ENCODE assay signal across 10 mouse cellular contexts in genomic region chr4:26494262-26494661, GRCm38 (mm10).
DNase-seq lines count a peak whose midpoint lies in the region; ATAC-seq and TF ChIP-seq lines count a peak whose summit lies in the region.
"Had no signal": no experiment of that assay in that cellular context is flagged by ENCODE, and none has a peak within 500 bp of the region (broad histone marks: within the 10 kb centered on the region; RNA-seq: fewer than 3 reads in every experiment).

No protein-coding gene starts in this region.

- no peak overlapping the region for H3K4me2 ChIP-seq in CH12.LX (ENCODE audit: insufficient read depth, low read depth, poor library complexity, severe bottlenecking)
- no peak overlapping the region for H3K4me2 ChIP-seq in neural tube, embryonic 15.5 days
- H3K4me2 ChIP-seq: liver, embryonic 13.5 days had no signal

- intact Hi-C loops in gastrocnemius, adult 2 months (cut with DNase I) = loop anchor here (10.0 kb wide), 1 partner anchor 249 kb away; no protein-coding TSS in a partner anchor

- no peak overlapping the region for H3K4me3 ChIP-seq in gastrocnemius, adult 2 months
- H3K4me3 ChIP-seq in CH12.LX (replicated peaks in 1 of 3; ENCODE audit: low read depth in 2 of 3, low read length in 2 of 3, poor library complexity in 1 of 3) = no peak overlapping the region
- no peak overlapping the region for H3K4me3 ChIP-seq in neural tube, embryonic 15.5 days (replicated peaks)
- H3K4me3 ChIP-seq: liver, embryonic 13.5 days had no signal

- in situ Hi-C loops in CH12.LX (cut with MboI; ENCODE audit: low pct_ligation_motif_present, low pct_unique_long_range_greater_than_20kb, low sequenced_read_pairs) = loop anchor here (25.0 kb wide), 1 partner anchor 257 kb away; no protein-coding TSS in a partner anchor

- TF ChIP-seq RAD21 in CH12.LX (IDR thresholded peaks at IDR 0.05; ENCODE audit: low read depth, low read length) = peak; percentile 78

- no peak for TF ChIP-seq EP300 in CH12.LX (IDR thresholded peaks at IDR 0.05; ENCODE audit: low read length)

- peak; percentile 55 for TF ChIP-seq CTCF in gastrocnemius, adult 2 months (IDR thresholded peaks at IDR 0.05)
- TF ChIP-seq CTCF in CH12.LX (conservative IDR thresholded peaks at IDR 0.05 in 1 of 2, IDR thresholded peaks at IDR 0.05 in 1 of 2; ENCODE audit: low read depth in 2 of 2, low read length in 2 of 2) = peak; percentile 24 to 68; a peak in 3 of 4 replicates

- no peak for TF ChIP-seq POLR2A in CH12.LX (IDR thresholded peaks at IDR 0.05; ENCODE audit: low read depth, low read length)

- no peaks in the 10 kb centered on the region for H3K27me3 ChIP-seq in CH12.LX (replicated peaks)
- no peaks in the 10 kb centered on the region for H3K27me3 ChIP-seq in neural tube, embryonic 15.5 days (replicated peaks)
- H3K27me3 ChIP-seq: liver, embryonic 13.5 days had no signal

- H3K4me1 ChIP-seq in CH12.LX (ENCODE audit: control insufficient read depth in 1 of 2, insufficient read depth in 2 of 2) = 0 out of 4 replicates have a peak, but pooled peaks cover 0 to 3% of the 10 kb centered on the region in 2 experiments
- H3K4me1 ChIP-seq in neural tube, embryonic 15.5 days = no peaks in the 10 kb centered on the region
- H3K4me1 ChIP-seq: liver, embryonic 13.5 days had no signal

- no peaks in the 10 kb centered on the region for H3K9me3 ChIP-seq in CH12.LX (replicated peaks; ENCODE audit: low read length)
- no peaks in the 10 kb centered on the region for H3K9me3 ChIP-seq in neural tube, embryonic 15.5 days (replicated peaks)
- H3K9me3 ChIP-seq: liver, embryonic 13.5 days had no signal

- DNase-seq in gastrocnemius, adult 2 months = no peak
- no peak for DNase-seq in gastrocnemius, adult 18-20 months (ENCODE audit: low spot score)
- peak; percentile 7 for DNase-seq in layer of hippocampus, adult 9-10 months (ENCODE audit: low spot score)
- no peak for DNase-seq in layer of hippocampus, adult 8-10 months (ENCODE audit: low spot score in 2 of 2)
- no peak for DNase-seq in CH12.LX (ENCODE audit: extremely low read depth)
- peak; percentile 7 for DNase-seq in brain, adult 2 months (ENCODE audit: low read depth, low spot score)
- DNase-seq: liver, embryonic 13.5 days; right cerebral cortex, adult 18-20 months; thymus, postnatal 14 days had no signal

- no peak for ATAC-seq in neural tube, embryonic 15.5 days (ENCODE audit: low FRiP score)

- no peak overlapping the region for H3K9ac ChIP-seq in CH12.LX (ENCODE audit: insufficient read depth, low read depth)
- no peak overlapping the region for H3K9ac ChIP-seq in neural tube, embryonic 15.5 days (replicated peaks)
- H3K9ac ChIP-seq: liver, embryonic 13.5 days had no signal

- H3K36me3 ChIP-seq in CH12.LX (replicated peaks in 1 of 2; ENCODE audit: control insufficient read depth in 1 of 2, insufficient read depth in 1 of 2, low read length in 1 of 2) = no peaks in the 10 kb centered on the region
- no peaks in the 10 kb centered on the region for H3K36me3 ChIP-seq in neural tube, embryonic 15.5 days
- H3K36me3 ChIP-seq: liver, embryonic 13.5 days had no signal

- no peak overlapping the region for H3K27ac ChIP-seq in gastrocnemius, adult 2 months
- no peak overlapping the region for H3K27ac ChIP-seq in CH12.LX (ENCODE audit: insufficient read depth, low read depth)
- no peak overlapping the region for H3K27ac ChIP-seq in neural tube, embryonic 15.5 days (replicated peaks)
- H3K27ac ChIP-seq: liver, embryonic 13.5 days had no signal

- dilution Hi-C loops in CH12.LX (cut with MboI; ENCODE audit: extremely low pct_ligation_motif_present, extremely low pct_unique_long_range_greater_than_20kb, low sequenced_read_pairs) = no loop called here

- no peaks in the 10 kb centered on the region for H3K79me2 ChIP-seq in CH12.LX (replicated peaks; ENCODE audit: control insufficient read depth, extremely low read depth, insufficient read depth, poor library complexity, severe bottlenecking)

TF ChIP-seq in CH12.LX, 34 proteins besides CTCF, POLR2A, EP300 and RAD21:
- TF ChIP-seq CHD2 (IDR thresholded peaks at IDR 0.05; ENCODE audit: low read length) (no peak), USF1 (IDR thresholded peaks at IDR 0.05; ENCODE audit: low read depth, low read length) (no peak), ZC3H11A (IDR thresholded peaks at IDR 0.05; ENCODE audit: low read depth, low read length) (peak; percentile 61; the same call in 1 of the 2 replicates), BHLHE40 (IDR thresholded peaks at IDR 0.05; ENCODE audit: low read depth, low read length) (no peak), POLR2AphosphoS2 (IDR thresholded peaks at IDR 0.05; ENCODE audit: low read depth, low read length) (no peak), ZNF384 (IDR thresholded peaks at IDR 0.05; ENCODE audit: low read depth, low read length) (peak; percentile 80), MEF2A (IDR thresholded peaks at IDR 0.05; ENCODE audit: borderline replicate concordance, low read depth, low read length) (no peak), MYC (IDR thresholded peaks at IDR 0.05; ENCODE audit: low read depth, low read length) (no peak), MAFK (IDR thresholded peaks at IDR 0.05; ENCODE audit: insufficient replicate concordance, low read length) (no peak), SMC3 (IDR thresholded peaks at IDR 0.05; ENCODE audit: low read depth, low read length) (peak; percentile 68), KAT2A (IDR thresholded peaks at IDR 0.05; ENCODE audit: insufficient replicate concordance, low read length) (no peak)
TF ChIP-seq in CH12.LX: peak in this region for 3.

Comparison
In these comparisons a context has a peak if more than half of its experiments do, and no peak if none do; other contexts are left out.
1. DNase-seq: peak in layer of hippocampus, adult 9-10 months (single experiment) and brain, adult 2 months (single experiment); none in gastrocnemius, adult 2 months (single experiment), gastrocnemius, adult 18-20 months (single experiment), layer of hippocampus, adult 8-10 months (0 of 2) and CH12.LX (single experiment).